Mouse (Mus musculus) embryonic fibroblast, embryonic 13.5 days (primary cell): Measurements from ENCODE around the gene Tbc1d32.

Experiments used
- CTCF ChIP-seq: IDR thresholded peaks from 2 replicates; pipeline ENCODE4 v1.5.1; 2011; ENCODE audit warnings: mild to moderate bottlenecking, control low read depth, low read length, moderate library complexity, borderline replicate concordance; ENCODE audit not compliant: insufficient read depth
- POLR2A ChIP-seq: IDR thresholded peaks from 2 replicates; pipeline ENCODE4 v1.6.1; 2011; ENCODE audit warnings: low read depth, mild to moderate bottlenecking, control low read depth, low read length, moderate library complexity

GRCm38 (mm10) chr10:56198691-56199090 lies 29.8 kb downstream of the Tbc1d32 start:
- TF ChIP-seq CTCF (no peak), POLR2A (no peak)
